Mouse (Mus musculus) erythroblast, adult 5-6 weeks (primary cell): Measurements from ENCODE around the gene Olfr1177-ps. TPM values are rescaled to one million over a fixed set of nuclear protein-coding genes. Genes with fewer than 3 reads are reported as not detected.

Source experiments
- ATAC-seq: replicated peaks from 2 replicates; pipeline ENCODE4 v1.8.0; 2016; ENCODE audit warnings: moderate number of reproducible peaks, mild to moderate bottlenecking, moderate TSS enrichment, inconsistent platforms; ENCODE audit not compliant: poor library complexity, low FRiP score, severe bottlenecking
- total RNA-seq, 2 experiments: library from RNA; stranded (forward) in 1 of 2; stranded (reverse) in 1 of 2; fragments of 150-400 nt in 1 of 2; fragments of 200-764, 138-1000 nt in 1 of 2; gene quantifications; 2 replicates each; pipeline versions ENCODE4 v1.2.3 to v1.2.4; 2015 to 2017; ENCODE audit warnings: low replicate concordance in 2 of 2

Gene Olfr1177-ps
- total RNA-seq (2015; ENCODE audit: low replicate concordance), result not detected in 2 replicates
- total RNA-seq (2017; ENCODE audit: low replicate concordance), result 1.5 TPM in 1 of 2 replicates, not detected in the other

- no peak for ATAC-seq
These were observed at the start of gene Olfr1177-ps for GRCm38 (mm10) chr2:88346392-88346791. Gene Olfr1177-ps (minus strand): TSS chr2:88346492.

GRCm38 (mm10) chr2:88386762-88387161, 40.5 kb upstream of the Olfr1177-ps start, which contains the start of gene Olfr1178:
Gene Olfr1178 (plus strand): TSS chr2:88387062.
- no peak for ATAC-seq

GRCm38 (mm10) chr2:88356304-88356703, 10.0 kb upstream of the Olfr1177-ps start:
- no peak for ATAC-seq

GRCm38 (mm10) chr2:88336421-88336820, 9.9 kb downstream of the Olfr1177-ps start, which contains the start of gene Olfr1176:
Gene Olfr1176 (plus strand): TSS chr2:88336721.
- ATAC-seq, result no peak

DNA sequence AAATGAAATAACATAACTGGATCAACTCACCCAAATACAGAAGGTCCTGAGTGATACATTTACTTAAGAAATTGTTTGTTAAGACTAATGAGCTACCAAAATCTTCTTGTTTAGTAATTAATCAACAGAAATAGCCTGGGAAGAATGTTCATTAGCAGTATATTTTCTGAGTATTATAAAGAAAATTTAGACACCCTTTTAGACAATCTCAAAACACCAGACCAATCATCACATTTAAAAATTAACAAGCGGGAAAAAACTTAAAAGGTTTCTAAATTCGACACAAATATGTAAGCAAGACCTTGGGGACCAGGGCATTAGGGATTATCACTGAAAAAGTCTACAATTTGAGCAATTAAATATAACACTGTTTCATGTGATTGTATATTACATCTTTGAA, 19.2 kb downstream of the Olfr1177-ps start, which contains the start of gene Olfr1175-ps:
Olfr1175-ps (minus strand) TSS at position 101 of the 400 bp plus-strand sequence.
- no peak for ATAC-seq

- ATAC-seq, result no peak
These were observed 31.3 kb downstream of the Olfr1177-ps start, which contains the start of gene Olfr1174-ps for GRCm38 (mm10) chr2:88315035-88315434. Gene Olfr1174-ps (minus strand): TSS chr2:88315135.

Other genes with a start within 250 kb of the Olfr1177-ps start
- not detected in 2 replicates for gene Olfr1166, start 218.2 kb downstream of the Olfr1177-ps start, total RNA-seq (2015; ENCODE audit: low replicate concordance)
- not detected in 2 replicates for gene Olfr1166, start 218.2 kb downstream of the Olfr1177-ps start, total RNA-seq (2017; ENCODE audit: low replicate concordance)
- gene Olfr1167, start 191.3 kb downstream of the Olfr1177-ps start, total RNA-seq (2015; ENCODE audit: low replicate concordance), result not detected in 2 replicates
- gene Olfr1167, start 191.3 kb downstream of the Olfr1177-ps start, total RNA-seq (2017; ENCODE audit: low replicate concordance), result not detected in 2 replicates
- gene Olfr1168, start 164.6 kb downstream of the Olfr1177-ps start, total RNA-seq (2015; ENCODE audit: low replicate concordance), result not detected in 2 replicates
- not detected in 2 replicates for gene Olfr1168, start 164.6 kb downstream of the Olfr1177-ps start, total RNA-seq (2017; ENCODE audit: low replicate concordance)
- gene Olfr1170, start 118.2 kb downstream of the Olfr1177-ps start, total RNA-seq (2015; ENCODE audit: low replicate concordance), result not detected in 2 replicates
- not detected in 2 replicates for gene Olfr1170, start 118.2 kb downstream of the Olfr1177-ps start, total RNA-seq (2017; ENCODE audit: low replicate concordance)
- gene Olfr1173, start 66.6 kb downstream of the Olfr1177-ps start, total RNA-seq (2015; ENCODE audit: low replicate concordance), result not detected in 2 replicates
- gene Olfr1173, start 66.6 kb downstream of the Olfr1177-ps start, total RNA-seq (2017; ENCODE audit: low replicate concordance), result not detected in 2 replicates
- 0.96 TPM in 1 of 2 replicates, not detected in the other for gene Olfr1174-ps, start 31.4 kb downstream of the Olfr1177-ps start, total RNA-seq (2015; ENCODE audit: low replicate concordance)
- not detected in 2 replicates for gene Olfr1174-ps, start 31.4 kb downstream of the Olfr1177-ps start, total RNA-seq (2017; ENCODE audit: low replicate concordance)
- gene Olfr1175-ps, start 19.3 kb downstream of the Olfr1177-ps start, total RNA-seq (2015; ENCODE audit: low replicate concordance), result not detected in 2 replicates
- not detected in 2 replicates for gene Olfr1175-ps, start 19.3 kb downstream of the Olfr1177-ps start, total RNA-seq (2017; ENCODE audit: low replicate concordance)
- gene Olfr1176, start 9.8 kb downstream of the Olfr1177-ps start, total RNA-seq (2015; ENCODE audit: low replicate concordance), result not detected in 2 replicates
- not detected in 2 replicates for gene Olfr1176, start 9.8 kb downstream of the Olfr1177-ps start, total RNA-seq (2017; ENCODE audit: low replicate concordance)
- not detected in 2 replicates for gene Olfr1178, start 40.6 kb upstream of the Olfr1177-ps start, total RNA-seq (2015; ENCODE audit: low replicate concordance)
- gene Olfr1178, start 40.6 kb upstream of the Olfr1177-ps start, total RNA-seq (2017; ENCODE audit: low replicate concordance), result 0.09 and 0.84 TPM in 2 replicates
- not detected in 2 replicates for gene Olfr1179, start 60.0 kb upstream of the Olfr1177-ps start, total RNA-seq (2015; ENCODE audit: low replicate concordance)
- not detected in 2 replicates for gene Olfr1179, start 60.0 kb upstream of the Olfr1177-ps start, total RNA-seq (2017; ENCODE audit: low replicate concordance)
- gene Olfr1180, start 72.7 kb upstream of the Olfr1177-ps start, total RNA-seq (2015; ENCODE audit: low replicate concordance), result not detected in 2 replicates
- gene Olfr1180, start 72.7 kb upstream of the Olfr1177-ps start, total RNA-seq (2017; ENCODE audit: low replicate concordance), result not detected in 2 replicates
- not detected in 2 replicates for gene Olfr1181, start 79.7 kb upstream of the Olfr1177-ps start, total RNA-seq (2015; ENCODE audit: low replicate concordance)
- not detected in 2 replicates for gene Olfr1181, start 79.7 kb upstream of the Olfr1177-ps start, total RNA-seq (2017; ENCODE audit: low replicate concordance)
- 0.63 TPM in 1 of 2 replicates, not detected in the other for gene Gm13757, start 102.6 kb upstream of the Olfr1177-ps start, total RNA-seq (2015; ENCODE audit: low replicate concordance)
- not detected in 2 replicates for gene Gm13757, start 102.6 kb upstream of the Olfr1177-ps start, total RNA-seq (2017; ENCODE audit: low replicate concordance)
- gene Olfr1183, start 108.4 kb upstream of the Olfr1177-ps start, total RNA-seq (2015; ENCODE audit: low replicate concordance), result not detected in 2 replicates
- not detected in 2 replicates for gene Olfr1183, start 108.4 kb upstream of the Olfr1177-ps start, total RNA-seq (2017; ENCODE audit: low replicate concordance)
- gene Olfr1184, start 137.1 kb upstream of the Olfr1177-ps start, total RNA-seq (2015; ENCODE audit: low replicate concordance), result not detected in 2 replicates
- gene Olfr1184, start 137.1 kb upstream of the Olfr1177-ps start, total RNA-seq (2017; ENCODE audit: low replicate concordance), result not detected in 2 replicates
- gene Olfr1185-ps1, start 146.8 kb upstream of the Olfr1177-ps start, total RNA-seq (2015; ENCODE audit: low replicate concordance), result not detected in 2 replicates
- not detected in 2 replicates for gene Olfr1185-ps1, start 146.8 kb upstream of the Olfr1177-ps start, total RNA-seq (2017; ENCODE audit: low replicate concordance)
- gene Olfr1186, start 172.1 kb upstream of the Olfr1177-ps start, total RNA-seq (2015; ENCODE audit: low replicate concordance), result not detected in 2 replicates
- gene Olfr1186, start 172.1 kb upstream of the Olfr1177-ps start, total RNA-seq (2017; ENCODE audit: low replicate concordance), result not detected in 2 replicates
- not detected in 2 replicates for gene Olfr1188, start 210.4 kb upstream of the Olfr1177-ps start, total RNA-seq (2015; ENCODE audit: low replicate concordance)
- gene Olfr1188, start 210.4 kb upstream of the Olfr1177-ps start, total RNA-seq (2017; ENCODE audit: low replicate concordance), result not detected in 2 replicates
- gene Olfr1189, start 240.0 kb upstream of the Olfr1177-ps start, total RNA-seq (2015; ENCODE audit: low replicate concordance), result not detected in 2 replicates
- not detected in 2 replicates for gene Olfr1189, start 240.0 kb upstream of the Olfr1177-ps start, total RNA-seq (2017; ENCODE audit: low replicate concordance)